Mouse (Mus musculus): ENCODE measurements around the gene Dnaaf1. TPM values are rescaled to one million over a fixed set of nuclear protein-coding genes. Genes with fewer than 3 reads are reported as not detected.

Dnaaf1 gene
- polyA plus RNA-seq, 1 experiment from 2014 or later: 0.39 TPM

DNA sequence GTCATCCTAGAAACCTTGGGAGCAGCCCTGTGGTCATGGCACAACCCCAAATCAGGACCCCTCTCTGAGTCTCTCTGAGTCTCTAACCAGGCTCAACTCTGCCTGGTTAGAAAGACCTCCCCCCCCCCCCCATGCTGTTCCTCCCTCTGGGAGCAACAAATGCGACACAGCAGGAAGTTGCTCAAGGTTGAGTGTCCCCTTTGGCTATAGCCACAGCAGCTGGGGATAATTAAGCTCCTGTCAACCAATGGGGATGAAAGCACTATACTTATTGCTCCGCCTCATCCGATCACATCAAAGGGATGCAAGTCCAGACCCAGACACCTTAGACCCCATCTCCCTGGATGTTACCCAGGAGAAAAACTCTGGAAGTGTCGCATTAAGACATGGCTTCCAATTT is 47.5 kb downstream of the Dnaaf1 start:
- no peaks in the 10 kb centered on the region for H3K9me3 ChIP-seq (replicated peaks; ENCODE audit: control insufficient read depth, low read length)
- H3K27ac ChIP-seq (ENCODE audit: low read depth, low read length): no peak overlapping the region
- no peaks in the 10 kb centered on the region for H3K4me1 ChIP-seq (ENCODE audit: control insufficient read depth, insufficient read depth, low read length)
- WGBS: 58% methylated on average over 4 of the region's 4 CpGs
- H3K27me3 ChIP-seq (replicated peaks; ENCODE audit: control insufficient read depth, insufficient read depth, low read length): no peaks in the 10 kb centered on the region; the same call in 1 of the 2 replicates
- H3K4me3 ChIP-seq (ENCODE audit: low read depth, low read length): no peak overlapping the region
- no peak overlapping the region for H3K4me2 ChIP-seq (ENCODE audit: low read length)
- H3K36me3 ChIP-seq (ENCODE audit: control insufficient read depth, insufficient read depth, low read length): no peaks in the 10 kb centered on the region
- ATAC-seq (no peak), DNase-seq (ENCODE audit: low spot score) (no peak)
- no peak overlapping the region for H3K9ac ChIP-seq (ENCODE audit: low read length)

DNA sequence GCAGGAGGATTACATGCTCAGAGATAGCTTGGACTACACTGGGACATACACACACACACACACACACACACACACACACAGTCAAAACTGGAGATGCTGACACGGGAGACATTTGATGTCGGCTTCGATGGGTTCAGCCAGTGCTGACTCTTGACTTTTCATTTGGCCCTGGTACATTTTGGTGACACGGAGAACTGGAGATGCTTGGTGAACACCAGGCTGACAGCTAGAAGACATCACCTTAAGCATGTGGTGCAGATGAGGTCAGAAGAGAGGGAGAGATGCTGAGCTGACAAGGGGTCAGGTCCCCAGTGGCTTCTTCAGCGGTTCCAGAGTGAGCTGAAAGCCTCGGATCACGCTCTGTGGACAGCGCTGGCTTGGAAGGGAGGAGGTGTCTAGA is 48.0 kb downstream of the Dnaaf1 start:
- Histone ChIP-seq H3K4me2 (ENCODE audit: low read length) (no peak overlapping the region), H3K27me3 (replicated peaks; ENCODE audit: control insufficient read depth, insufficient read depth, low read length) (no peaks in the 10 kb centered on the region; the same call in 1 of the 2 replicates), H3K36me3 (ENCODE audit: control insufficient read depth, insufficient read depth, low read length) (no peaks in the 10 kb centered on the region), H3K27ac (ENCODE audit: low read depth, low read length) (no peak overlapping the region), H3K9ac (ENCODE audit: low read length) (no peak overlapping the region), H3K9me3 (replicated peaks; ENCODE audit: control insufficient read depth, low read length) (no peaks in the 10 kb centered on the region), H3K4me1 (ENCODE audit: control insufficient read depth, insufficient read depth, low read length) (no peaks in the 10 kb centered on the region), H3K4me3 (ENCODE audit: low read depth, low read length) (no peak overlapping the region)
- 87% methylated on average over 8 of the region's 8 CpGs for WGBS
- no peak for ATAC-seq
- no peak for DNase-seq (ENCODE audit: low spot score)

DNA sequence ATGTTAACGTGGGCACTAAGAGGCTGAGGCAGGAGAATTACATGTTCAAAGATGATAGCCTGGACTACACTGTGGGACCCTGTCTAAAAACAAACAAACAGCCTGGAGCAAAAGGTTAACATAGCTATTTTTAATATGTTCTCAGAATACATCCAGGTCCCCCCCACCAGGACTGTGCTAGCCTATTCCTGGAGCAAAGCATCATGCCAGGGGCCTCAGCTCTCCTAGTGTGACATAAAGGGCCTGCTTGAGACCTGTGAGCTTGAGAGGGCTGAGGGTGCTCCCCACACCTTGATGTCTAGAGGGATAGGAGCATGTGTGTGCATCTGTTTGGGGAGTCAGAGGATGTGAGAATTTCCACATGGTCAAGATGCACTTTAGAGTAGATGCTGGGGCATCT is 48.7 kb downstream of the Dnaaf1 start:
- Histone ChIP-seq H3K27me3 (replicated peaks; ENCODE audit: control insufficient read depth, insufficient read depth, low read length) (no peaks in the 10 kb centered on the region; the same call in 1 of the 2 replicates), H3K36me3 (ENCODE audit: control insufficient read depth, insufficient read depth, low read length) (no peaks in the 10 kb centered on the region), H3K27ac (ENCODE audit: low read depth, low read length) (no peak overlapping the region), H3K9me3 (replicated peaks; ENCODE audit: control insufficient read depth, low read length) (no peaks in the 10 kb centered on the region), H3K4me2 (ENCODE audit: low read length) (no peak overlapping the region), H3K9ac (ENCODE audit: low read length) (no peak overlapping the region), H3K4me1 (ENCODE audit: control insufficient read depth, insufficient read depth, low read length) (no peaks in the 10 kb centered on the region), H3K4me3 (ENCODE audit: low read depth, low read length) (no peak overlapping the region)
- DNase-seq (ENCODE audit: low spot score): no peak
- 92% methylated on average over 1 of the region's 1 CpGs for WGBS
- no peak for ATAC-seq

DNA sequence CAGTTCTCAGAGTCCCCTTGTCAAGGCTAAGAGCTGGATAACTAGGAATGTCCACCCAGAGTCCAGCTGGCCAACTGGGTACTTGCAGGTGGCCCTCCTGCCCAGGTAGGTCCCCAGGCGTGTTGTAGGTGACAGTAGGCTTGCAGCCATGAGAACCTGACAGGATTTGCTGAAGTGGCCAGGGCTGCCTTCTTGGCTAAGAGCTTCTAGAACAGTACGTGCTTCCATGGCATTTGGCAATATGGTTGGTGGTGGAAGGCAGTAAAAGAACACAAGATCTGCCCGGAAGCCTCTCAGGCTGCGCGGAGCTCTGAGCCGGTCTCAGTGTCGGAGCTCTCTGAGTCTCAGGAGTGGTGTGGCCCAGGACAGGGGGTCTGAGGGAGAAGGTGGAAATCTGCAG is 49.9 kb downstream of the Dnaaf1 start:
- ATAC-seq (no peak), DNase-seq (ENCODE audit: low spot score) (no peak)
- Histone ChIP-seq H3K4me1 (ENCODE audit: control insufficient read depth, insufficient read depth, low read length) (no peaks in the 10 kb centered on the region), H3K36me3 (ENCODE audit: control insufficient read depth, insufficient read depth, low read length) (no peaks in the 10 kb centered on the region), H3K9me3 (replicated peaks; ENCODE audit: control insufficient read depth, low read length) (no peaks in the 10 kb centered on the region), H3K27me3 (replicated peaks; ENCODE audit: control insufficient read depth, insufficient read depth, low read length) (no peaks in the 10 kb centered on the region; the same call in 1 of the 2 replicates), H3K4me2 (ENCODE audit: low read length) (no peak overlapping the region), H3K27ac (ENCODE audit: low read depth, low read length) (no peak overlapping the region), H3K4me3 (ENCODE audit: low read depth, low read length) (no peak overlapping the region), H3K9ac (ENCODE audit: low read length) (no peak overlapping the region)
- WGBS: 87% methylated on average over 7 of the region's 7 CpGs

DNA sequence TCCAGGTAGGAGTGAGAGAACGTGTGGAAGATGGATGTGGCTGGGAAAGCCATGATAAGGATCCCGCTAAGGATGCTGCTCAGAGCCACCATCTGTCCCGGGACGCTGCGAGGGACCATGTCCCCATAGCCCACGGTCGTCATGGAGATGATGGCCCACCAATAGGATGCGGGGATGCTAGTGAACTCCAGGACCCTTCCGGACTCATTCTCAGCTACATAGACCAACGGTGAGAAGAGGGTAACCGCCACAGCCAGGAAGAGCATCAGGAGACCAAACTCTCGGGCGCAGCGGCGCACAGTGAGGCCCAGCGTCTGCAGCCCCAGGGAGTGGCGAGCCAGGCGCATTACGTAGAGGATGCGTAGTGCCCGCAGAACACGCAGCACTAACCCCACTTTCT is 50.8 kb downstream of the Dnaaf1 start:
- DNase-seq (ENCODE audit: low spot score) (no peak), ATAC-seq (no peak)
- Histone ChIP-seq H3K36me3 (ENCODE audit: control insufficient read depth, insufficient read depth, low read length) (no peaks in the 10 kb centered on the region), H3K4me1 (ENCODE audit: control insufficient read depth, insufficient read depth, low read length) (no peaks in the 10 kb centered on the region), H3K27ac (ENCODE audit: low read depth, low read length) (no peak overlapping the region), H3K27me3 (replicated peaks; ENCODE audit: control insufficient read depth, insufficient read depth, low read length) (no peaks in the 10 kb centered on the region; the same call in 1 of the 2 replicates), H3K9me3 (replicated peaks; ENCODE audit: control insufficient read depth, low read length) (no peaks in the 10 kb centered on the region), H3K4me2 (ENCODE audit: low read length) (no peak overlapping the region), H3K4me3 (ENCODE audit: low read depth, low read length) (no peak overlapping the region), H3K9ac (ENCODE audit: low read length) (no peak overlapping the region)
- 86% methylated on average over 22 of the region's 22 CpGs for WGBS

DNA sequence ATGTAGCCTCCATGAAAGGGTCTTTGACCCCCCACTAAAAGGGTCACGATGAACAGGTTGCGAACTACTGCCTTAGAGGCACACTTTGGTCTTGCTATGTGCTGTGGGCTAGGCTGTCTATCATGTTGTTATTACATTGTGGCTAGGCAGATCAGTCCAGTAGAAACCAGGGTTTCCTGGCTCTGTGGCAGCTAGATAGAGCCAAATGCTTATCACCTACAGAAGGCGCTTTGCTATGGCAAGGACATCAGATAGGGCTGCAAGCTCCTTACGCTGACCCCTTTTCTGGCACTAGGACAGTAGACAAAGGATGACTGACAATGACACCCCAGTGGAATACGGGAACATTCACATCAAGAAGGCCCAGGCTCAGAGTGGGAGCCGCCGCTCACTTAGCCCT is 52.2 kb downstream of the Dnaaf1 start:
- ATAC-seq (no peak), DNase-seq (ENCODE audit: low spot score) (no peak)
- Histone ChIP-seq H3K9ac (ENCODE audit: low read length) (no peak overlapping the region), H3K4me1 (ENCODE audit: control insufficient read depth, insufficient read depth, low read length) (no peaks in the 10 kb centered on the region), H3K4me2 (ENCODE audit: low read length) (no peak overlapping the region), H3K4me3 (ENCODE audit: low read depth, low read length) (no peak overlapping the region), H3K27me3 (replicated peaks; ENCODE audit: control insufficient read depth, insufficient read depth, low read length) (no peaks in the 10 kb centered on the region; the same call in 1 of the 2 replicates), H3K27ac (ENCODE audit: low read depth, low read length) (no peak overlapping the region), H3K9me3 (replicated peaks; ENCODE audit: control insufficient read depth, low read length) (no peaks in the 10 kb centered on the region), H3K36me3 (ENCODE audit: control insufficient read depth, insufficient read depth, low read length) (no peaks in the 10 kb centered on the region)
- WGBS: 83% methylated on average over 7 of the region's 7 CpGs

DNA sequence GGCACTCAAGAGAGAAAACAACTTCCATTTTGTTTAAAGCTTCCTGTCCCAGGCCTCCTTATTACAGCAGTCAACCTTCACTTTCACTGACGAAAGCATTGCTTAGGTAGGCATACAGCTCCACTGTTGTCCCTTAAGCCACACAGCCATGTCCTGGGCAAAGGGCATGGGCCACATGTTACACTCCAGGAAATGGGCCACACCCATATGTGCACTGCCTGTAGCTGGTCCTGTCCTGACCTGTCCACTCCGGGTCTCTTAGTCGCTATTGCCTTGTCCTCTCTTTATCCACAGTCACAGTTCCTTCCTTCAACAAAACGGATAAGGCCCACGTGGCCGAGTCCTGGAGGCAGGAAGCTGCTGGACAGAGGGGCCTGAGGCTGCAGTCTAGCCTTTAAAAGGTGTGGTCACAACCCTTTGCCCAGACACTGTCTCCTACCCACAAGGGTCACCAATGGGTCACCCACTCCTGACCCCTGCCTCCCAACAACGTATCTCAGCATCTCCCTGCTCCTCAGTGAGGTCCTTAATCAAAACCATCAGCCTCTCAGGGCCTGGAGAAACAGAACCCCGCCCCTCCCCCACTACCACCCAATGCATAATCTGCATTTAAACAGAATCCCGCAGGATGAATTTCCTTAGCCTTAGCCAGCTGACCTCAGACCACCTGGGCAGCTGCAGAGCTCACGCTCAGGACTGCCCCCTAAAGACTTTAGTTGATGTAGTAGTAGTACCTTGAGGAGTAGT is 52.8 kb downstream of the Dnaaf1 start:
- Histone ChIP-seq H3K9me3 (replicated peaks; ENCODE audit: control insufficient read depth, low read length) (no peaks in the 10 kb centered on the region), H3K4me1 (ENCODE audit: control insufficient read depth, insufficient read depth, low read length) (no peaks in the 10 kb centered on the region), H3K27me3 (replicated peaks; ENCODE audit: control insufficient read depth, insufficient read depth, low read length) (no peaks in the 10 kb centered on the region; the same call in 1 of the 2 replicates), H3K4me3 (ENCODE audit: low read depth, low read length) (no peak overlapping the region), H3K27ac (ENCODE audit: low read depth, low read length) (no peak overlapping the region), H3K36me3 (ENCODE audit: control insufficient read depth, insufficient read depth, low read length) (no peaks in the 10 kb centered on the region), H3K9ac (ENCODE audit: low read length) (no peak overlapping the region), H3K4me2 (ENCODE audit: low read length) (no peak overlapping the region)
- DNase-seq (ENCODE audit: low spot score): no peak
- no peak for ATAC-seq
- 52% methylated on average over 10 of the region's 10 CpGs for WGBS

DNA sequence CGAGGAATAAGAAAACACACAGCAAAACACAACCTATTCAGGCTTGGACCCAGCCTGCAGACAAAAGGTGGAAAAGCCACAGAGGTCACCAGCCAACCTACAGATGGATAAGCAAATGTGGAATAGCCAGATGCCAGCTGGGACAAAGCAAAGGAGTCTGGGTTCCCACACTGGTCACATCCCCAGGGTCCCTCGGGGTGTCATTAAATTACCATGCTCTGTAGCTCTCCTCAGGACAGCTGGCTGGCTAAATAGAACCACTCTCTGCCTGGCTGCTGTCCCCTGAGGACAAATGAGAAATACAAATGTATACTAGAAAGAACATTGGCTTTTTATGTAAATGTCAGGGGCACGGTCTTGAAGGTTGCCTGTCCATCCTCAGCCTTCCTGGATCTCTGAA is 55.8 kb downstream of the Dnaaf1 start:
- Histone ChIP-seq H3K9me3 (replicated peaks; ENCODE audit: control insufficient read depth, low read length) (no peaks in the 10 kb centered on the region), H3K9ac (ENCODE audit: low read length) (no peak overlapping the region), H3K4me3 (ENCODE audit: low read depth, low read length) (no peak overlapping the region), H3K27ac (ENCODE audit: low read depth, low read length) (no peak overlapping the region), H3K36me3 (ENCODE audit: control insufficient read depth, insufficient read depth, low read length) (no peaks in the 10 kb centered on the region), H3K4me1 (ENCODE audit: control insufficient read depth, insufficient read depth, low read length) (no peaks in the 10 kb centered on the region), H3K4me2 (ENCODE audit: low read length) (no peak overlapping the region), H3K27me3 (replicated peaks; ENCODE audit: control insufficient read depth, insufficient read depth, low read length) (0 out of 2 replicates have a peak, but pooled peaks cover 11% of the 10 kb centered on the region)
- WGBS: 54% methylated on average over 3 of the region's 3 CpGs
- DNase-seq (ENCODE audit: low spot score) (no peak), ATAC-seq (no peak)

DNA sequence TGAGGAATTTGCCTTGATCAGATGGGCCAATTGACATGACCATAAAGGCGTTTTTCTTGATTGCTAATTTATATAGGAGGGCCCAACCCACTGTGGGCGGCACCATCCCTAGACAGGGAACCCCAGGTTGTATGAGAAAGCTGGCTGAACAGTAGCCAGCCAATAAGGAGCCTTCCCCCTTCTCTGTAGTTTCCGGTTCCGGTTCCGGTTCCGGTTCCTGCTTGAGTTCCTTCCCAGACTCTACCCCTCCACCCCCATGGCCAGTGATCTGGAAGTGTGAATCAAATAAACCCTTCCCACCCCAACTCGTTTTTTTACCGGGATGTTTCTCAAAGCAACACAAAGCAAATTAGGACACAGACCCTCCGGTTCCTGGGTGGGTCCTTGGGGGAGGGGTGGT is 57.2 kb downstream of the Dnaaf1 start:
- no peak for DNase-seq (ENCODE audit: low spot score)
- Histone ChIP-seq H3K36me3 (ENCODE audit: control insufficient read depth, insufficient read depth, low read length) (no peaks in the 10 kb centered on the region), H3K9me3 (replicated peaks; ENCODE audit: control insufficient read depth, low read length) (no peaks in the 10 kb centered on the region), H3K4me2 (ENCODE audit: low read length) (no peak overlapping the region), H3K27me3 (replicated peaks; ENCODE audit: control insufficient read depth, insufficient read depth, low read length) (0 out of 2 replicates have a peak, but pooled peaks cover 11% of the 10 kb centered on the region), H3K4me1 (ENCODE audit: control insufficient read depth, insufficient read depth, low read length) (no peaks in the 10 kb centered on the region), H3K9ac (ENCODE audit: low read length) (no peak overlapping the region), H3K27ac (ENCODE audit: low read depth, low read length) (no peak overlapping the region), H3K4me3 (ENCODE audit: low read depth, low read length) (no peak overlapping the region)
- WGBS: 87% methylated on average over 9 of the region's 9 CpGs
- ATAC-seq: no peak

Measured in forebrain, embryonic 14.5 days (tissue).